Mouse (Mus musculus) stomach, postnatal 0 days (tissue): Measurements from ENCODE around the gene Smndc1.

Experiments used
- CTCF ChIP-seq: IDR thresholded peaks from 2 replicates; pipeline ENCODE4 v1.5.1; 2016; ENCODE audit warnings: antibody characterized with exemption, low read depth, mild to moderate bottlenecking, moderate library complexity
- EP300 ChIP-seq: optimal IDR thresholded peaks from 2 replicates; pipeline ENCODE3; 2016; ENCODE audit warnings: antibody characterized with exemption

- TF ChIP-seq CTCF, result no peak
- TF ChIP-seq EP300, result no peak
Measured at GRCm38 (mm10) chr19:53370233-53370632, 20.1 kb downstream of the Smndc1 start.
